Mouse (Mus musculus): ENCODE measurements at regions not wholly inside any gene's neighbourhood (a gene's known extent, or its start where the extent isn't known, plus 50 kb on each side); places are given as distances from the start of the nearest gene placed in this dataset.

DNA sequence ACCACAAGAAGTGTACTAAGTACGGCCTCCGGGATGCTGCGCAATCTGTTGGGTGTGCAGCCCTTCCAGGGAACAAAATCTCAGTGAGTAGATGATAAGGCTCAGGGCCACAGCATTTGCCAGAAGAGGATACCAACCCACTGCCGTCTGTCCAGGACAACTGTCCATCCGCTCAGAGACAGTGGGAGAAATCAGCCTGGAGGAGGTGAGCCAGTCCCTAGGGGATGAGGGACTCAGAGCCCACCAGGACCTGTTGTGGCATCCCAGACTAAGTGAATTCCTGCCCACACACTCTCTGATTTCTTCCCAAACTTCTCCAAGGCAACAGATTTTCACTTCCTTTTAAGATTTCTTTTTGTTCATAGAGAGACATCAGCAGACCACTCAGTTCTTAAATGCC is 158.8 kb downstream of the Bcl11b start:
- Histone ChIP-seq H3ac (ENCODE audit: control insufficient read depth, insufficient read length, low read depth) (no peak overlapping the region), H3K79me3 (ENCODE audit: low read depth) (no peaks in the 10 kb centered on the region), H3K36me3 (ENCODE audit: control insufficient read depth, insufficient read depth) (no peaks in the 10 kb centered on the region), H3K79me2 (ENCODE audit: control insufficient read depth, insufficient read depth) (no peaks in the 10 kb centered on the region), H3K27me3 (ENCODE audit: control insufficient read depth, insufficient read depth, insufficient read length) (peaks cover 3% of the 10 kb centered on the region), H3K4me3 (ENCODE audit: insufficient read depth, poor library complexity, severe bottlenecking) (no peak overlapping the region)
- TF ChIP-seq CTCF (IDR thresholded peaks at IDR 0.05; ENCODE audit: control insufficient read depth, insufficient read depth, insufficient read length) (no peak), MYOG (IDR thresholded peaks at IDR 0.05; ENCODE audit: control insufficient read depth, extremely low read depth, insufficient read length) (no peak), CEBPB (IDR thresholded peaks at IDR 0.05; ENCODE audit: low read depth) (no peak)

DNA sequence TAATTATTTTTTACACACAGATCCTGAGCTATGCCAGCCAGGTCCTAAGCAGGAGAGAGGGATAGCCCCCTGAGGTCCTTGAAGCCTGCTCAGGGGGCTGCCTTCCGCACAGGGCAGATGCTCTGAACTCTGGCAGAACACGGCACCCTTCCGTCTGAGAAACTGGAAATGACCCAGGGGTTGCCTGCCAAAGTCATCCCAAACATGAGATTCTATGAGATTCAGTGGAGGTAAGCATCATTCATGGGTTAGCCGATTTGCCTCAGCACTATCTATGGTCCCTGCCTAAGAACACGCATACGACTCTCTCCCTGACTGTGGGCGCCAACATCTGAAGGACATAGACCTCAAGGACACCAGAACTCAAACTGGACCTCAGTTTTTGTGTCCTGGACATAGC is 152.8 kb downstream of the Bcl11b start:
- Histone ChIP-seq H3K79me2 (ENCODE audit: control insufficient read depth, insufficient read depth) (no peaks in the 10 kb centered on the region), H3K36me3 (ENCODE audit: control insufficient read depth, insufficient read depth) (no peaks in the 10 kb centered on the region), H3K79me3 (ENCODE audit: low read depth) (no peaks in the 10 kb centered on the region), H3K4me3 (ENCODE audit: insufficient read depth, poor library complexity, severe bottlenecking) (no peak overlapping the region), H3ac (ENCODE audit: control insufficient read depth, insufficient read length, low read depth) (no peak overlapping the region), H3K27me3 (ENCODE audit: control insufficient read depth, insufficient read depth, insufficient read length) (no peaks in the 10 kb centered on the region)
- TF ChIP-seq CEBPB (IDR thresholded peaks at IDR 0.05; ENCODE audit: low read depth): no peak
- TF ChIP-seq CTCF (IDR thresholded peaks at IDR 0.05; ENCODE audit: control insufficient read depth, insufficient read depth, insufficient read length): no peak
- TF ChIP-seq MYOG (IDR thresholded peaks at IDR 0.05; ENCODE audit: control insufficient read depth, extremely low read depth, insufficient read length): no peak
- TF ChIP-seq FOSL1 (IDR thresholded peaks at IDR 0.05; ENCODE audit: insufficient read depth, low read length, poor library complexity, severe bottlenecking): no peak
- TF ChIP-seq MYOD1 (IDR thresholded peaks at IDR 0.05; ENCODE audit: control insufficient read depth, insufficient read length, low read depth): no peak
- no peak for TF ChIP-seq MAX (IDR thresholded peaks at IDR 0.05)
- TF ChIP-seq USF1 (IDR thresholded peaks at IDR 0.05; ENCODE audit: low read depth): no peak

- no peak for TF ChIP-seq FOSL1 (IDR thresholded peaks at IDR 0.05; ENCODE audit: insufficient read depth, low read length, poor library complexity, severe bottlenecking)
- no peak for TF ChIP-seq MYOD1 (IDR thresholded peaks at IDR 0.05; ENCODE audit: control insufficient read depth, insufficient read length, low read depth)
- no peak for TF ChIP-seq USF1 (IDR thresholded peaks at IDR 0.05; ENCODE audit: low read depth)
- no peak for TF ChIP-seq CEBPB (IDR thresholded peaks at IDR 0.05; ENCODE audit: low read depth)
- TF ChIP-seq MAX (IDR thresholded peaks at IDR 0.05): no peak
- TF ChIP-seq MYOG (IDR thresholded peaks at IDR 0.05; ENCODE audit: control insufficient read depth, extremely low read depth, insufficient read length): no peak
- TF ChIP-seq CTCF (IDR thresholded peaks at IDR 0.05; ENCODE audit: control insufficient read depth, insufficient read depth, insufficient read length): no peak
- Histone ChIP-seq H3K36me3 (ENCODE audit: control insufficient read depth, insufficient read depth) (no peaks in the 10 kb centered on the region), H3K79me2 (ENCODE audit: control insufficient read depth, insufficient read depth) (no peaks in the 10 kb centered on the region), H3K79me3 (ENCODE audit: low read depth) (no peaks in the 10 kb centered on the region), H3ac (ENCODE audit: control insufficient read depth, insufficient read length, low read depth) (no peak overlapping the region), H3K27me3 (ENCODE audit: control insufficient read depth, insufficient read depth, insufficient read length) (no peaks in the 10 kb centered on the region), H3K4me3 (ENCODE audit: insufficient read depth, poor library complexity, severe bottlenecking) (no peak overlapping the region)
Observed at GRCm38 (mm10) chr12:107852921-107853320, 150.5 kb downstream of the Bcl11b start.

GRCm38 (mm10) chr12:107855547-107855946 is 147.9 kb downstream of the Bcl11b start:
- Histone ChIP-seq H3K4me3 (ENCODE audit: insufficient read depth, poor library complexity, severe bottlenecking) (no peak overlapping the region), H3K79me2 (ENCODE audit: control insufficient read depth, insufficient read depth) (no peaks in the 10 kb centered on the region), H3K27me3 (ENCODE audit: control insufficient read depth, insufficient read depth, insufficient read length) (no peaks in the 10 kb centered on the region), H3K79me3 (ENCODE audit: low read depth) (no peaks in the 10 kb centered on the region), H3K36me3 (ENCODE audit: control insufficient read depth, insufficient read depth) (no peaks in the 10 kb centered on the region), H3ac (ENCODE audit: control insufficient read depth, insufficient read length, low read depth) (no peak overlapping the region)
- TF ChIP-seq MYOD1 (IDR thresholded peaks at IDR 0.05; ENCODE audit: control insufficient read depth, insufficient read length, low read depth) (no peak), CTCF (IDR thresholded peaks at IDR 0.05; ENCODE audit: control insufficient read depth, insufficient read depth, insufficient read length) (no peak), MYOG (IDR thresholded peaks at IDR 0.05; ENCODE audit: control insufficient read depth, extremely low read depth, insufficient read length) (no peak), FOSL1 (IDR thresholded peaks at IDR 0.05; ENCODE audit: insufficient read depth, low read length, poor library complexity, severe bottlenecking) (no peak), CEBPB (IDR thresholded peaks at IDR 0.05; ENCODE audit: low read depth) (no peak), MAX (IDR thresholded peaks at IDR 0.05) (no peak), USF1 (IDR thresholded peaks at IDR 0.05; ENCODE audit: low read depth) (no peak)

DNA sequence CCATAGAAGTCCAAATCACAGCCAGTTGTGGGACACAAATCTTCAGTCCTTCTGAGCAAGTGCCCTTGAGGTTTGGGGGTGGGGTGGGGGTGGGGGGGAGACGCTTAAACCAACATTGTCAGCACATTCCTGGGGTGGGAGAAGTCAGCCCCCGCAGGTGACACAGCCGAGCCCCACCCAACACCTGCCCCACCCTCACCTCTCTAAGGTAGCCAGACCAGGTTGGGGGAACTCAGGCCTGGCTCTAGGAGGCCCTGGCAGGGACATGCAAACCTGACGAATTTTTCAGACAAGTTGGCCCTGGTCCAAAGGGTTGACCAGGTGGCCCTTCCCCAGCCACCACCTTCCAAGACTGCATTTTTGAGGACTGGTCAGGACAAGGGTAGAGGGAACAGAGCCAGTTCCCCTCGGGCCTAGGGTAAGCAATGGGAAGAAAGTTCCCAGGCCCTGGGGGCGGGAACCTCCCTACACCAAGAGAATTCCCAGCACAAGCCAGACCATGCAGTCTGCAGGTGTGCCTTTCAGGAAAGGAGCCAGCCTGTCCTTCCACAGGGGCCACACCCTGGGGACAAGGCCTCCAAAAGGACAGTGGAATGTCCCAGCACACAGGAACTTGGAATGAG is 146.9 kb downstream of the Bcl11b start:
- no peak overlapping the region for H3ac ChIP-seq (ENCODE audit: control insufficient read depth, insufficient read length, low read depth)
- no peak for TF ChIP-seq MYOD1 (IDR thresholded peaks at IDR 0.05; ENCODE audit: control insufficient read depth, insufficient read length, low read depth)
- no peak for TF ChIP-seq CTCF (IDR thresholded peaks at IDR 0.05; ENCODE audit: control insufficient read depth, insufficient read depth, insufficient read length)
- no peak for TF ChIP-seq FOSL1 (IDR thresholded peaks at IDR 0.05; ENCODE audit: insufficient read depth, low read length, poor library complexity, severe bottlenecking)
- TF ChIP-seq CEBPB (IDR thresholded peaks at IDR 0.05; ENCODE audit: low read depth): no peak
- TF ChIP-seq MAX (IDR thresholded peaks at IDR 0.05): no peak
- no peak for TF ChIP-seq USF1 (IDR thresholded peaks at IDR 0.05; ENCODE audit: low read depth)
- no peak for TF ChIP-seq MYOG (IDR thresholded peaks at IDR 0.05; ENCODE audit: control insufficient read depth, extremely low read depth, insufficient read length)
- no peak overlapping the region for H3K4me3 ChIP-seq (ENCODE audit: insufficient read depth, poor library complexity, severe bottlenecking)
- no peaks in the 10 kb centered on the region for H3K79me3 ChIP-seq (ENCODE audit: low read depth)
- no peaks in the 10 kb centered on the region for H3K36me3 ChIP-seq (ENCODE audit: control insufficient read depth, insufficient read depth)
- no peaks in the 10 kb centered on the region for H3K79me2 ChIP-seq (ENCODE audit: control insufficient read depth, insufficient read depth)
- H3K27me3 ChIP-seq (ENCODE audit: control insufficient read depth, insufficient read depth, insufficient read length): no peaks in the 10 kb centered on the region
